Mouse (Mus musculus) heart, adult 9 months (tissue): Measurements from ENCODE around the gene Prpf4b.
"Not testable (repeated sequence)": the region's sequence is repeated elsewhere in the genome, so short reads cannot be mapped to it uniquely, and the experiment has no call there.

ENCODE experiments used
- DNase-seq, 2 experiments: peaks; one replicate each; pipeline ENCODE4 v3.0.0; 2022; ENCODE audit warnings: low spot score in 2 of 2

Prpf4b gene

GRCm38 (mm10) chr13:34934931-34935644 lies 60.0 kb downstream of the Prpf4b start:
- DNase-seq = no peak

- no peak for DNase-seq
These were observed 67.3 kb downstream of the Prpf4b start for GRCm38 (mm10) chr13:34942370-34942769.

- not testable (repeated sequence) for DNase-seq
These were observed 76.3 kb downstream of the Prpf4b start for GRCm38 (mm10) chr13:34951437-34951836.
